ENCODE assay signal across 21 mouse cellular contexts in the genomic region with DNA sequence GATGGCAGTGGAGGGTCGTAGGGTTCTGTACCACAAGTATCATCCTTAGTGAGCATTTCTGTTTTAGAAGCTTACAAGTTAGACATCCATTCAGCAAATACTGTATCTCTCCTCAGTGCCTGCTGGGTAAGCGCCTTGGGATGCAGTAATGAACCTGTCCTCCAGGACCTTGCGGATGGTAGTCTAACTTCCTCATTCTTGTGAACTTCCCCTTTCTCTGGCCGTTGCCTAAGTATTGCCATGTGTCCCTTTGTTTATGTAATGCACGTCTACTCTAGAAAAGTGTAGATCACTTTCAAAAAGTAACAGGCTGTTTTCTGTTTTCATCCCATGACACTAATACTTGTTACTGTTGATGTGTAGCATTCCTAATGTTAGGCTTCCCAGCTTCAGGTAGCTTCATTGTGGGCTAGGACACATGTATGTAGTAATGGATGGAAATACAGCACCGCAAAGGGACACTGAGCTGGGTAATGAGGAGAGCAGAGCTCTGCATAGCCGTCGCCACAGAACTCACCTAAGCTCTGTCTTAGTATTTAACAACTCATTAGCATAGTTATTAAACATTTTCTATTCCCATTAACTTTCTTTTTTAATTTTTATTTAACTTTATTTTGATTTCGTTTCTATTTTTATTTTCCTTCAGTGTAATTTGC. TPM values are rescaled to one million over a fixed set of nuclear protein-coding genes. Genes with fewer than 3 reads are reported as not detected.
DNase-seq lines count a peak whose midpoint lies in the region; ATAC-seq lines count a peak whose summit lies in the region.
"Had no signal": no experiment of that assay in that cellular context is flagged by ENCODE, and none has a peak within 500 bp of the region (broad histone marks: within the 10 kb centered on the region; RNA-seq: fewer than 3 reads in every experiment).

No protein-coding gene starts in this region.

- H3K9me3 ChIP-seq in liver, embryonic 15.5 days (replicated peaks) = no peaks in the 10 kb centered on the region
- no peaks in the 10 kb centered on the region for H3K9me3 ChIP-seq in forebrain, embryonic 12.5 days
- H3K9me3 ChIP-seq: embryonic facial prominence, embryonic 12.5 days; hindbrain, embryonic 13.5 days; midbrain, embryonic 12.5 days; neural tube, embryonic 15.5 days had no signal

- ATAC-seq in liver, embryonic 15.5 days (ENCODE audit: insufficient read depth) = 0 out of 2 replicates have a peak, but pooled peaks have one; percentile 37
- ATAC-seq in forebrain, embryonic 12.5 days (ENCODE audit: low FRiP score) = no peak
- no peak for ATAC-seq in activated CD4-positive, CD25-positive, alpha-beta regulatory T cell, adult 4 months

- H3K9ac ChIP-seq in liver, embryonic 15.5 days = no peak overlapping the region
- no peak overlapping the region for H3K9ac ChIP-seq in forebrain, embryonic 12.5 days
- H3K9ac ChIP-seq: embryonic facial prominence, embryonic 12.5 days; hindbrain, embryonic 13.5 days; midbrain, embryonic 12.5 days; neural tube, embryonic 15.5 days had no signal

- no peaks in the 10 kb centered on the region for H3K4me1 ChIP-seq in liver, embryonic 15.5 days (replicated peaks)
- peaks cover 7% of the 10 kb centered on the region; the same call in 1 of the 2 replicates for H3K4me1 ChIP-seq in forebrain, embryonic 12.5 days
- H3K4me1 ChIP-seq: embryonic facial prominence, embryonic 12.5 days; hindbrain, embryonic 13.5 days; neural tube, embryonic 15.5 days had no signal

- DNase-seq in lung, postnatal 36 days = peak; percentile 20
- no peak for DNase-seq in lung, postnatal 4 days
- DNase-seq in MEL-GATA-1-ER (ENCODE audit: extremely low read depth, low read depth) = peak; percentile 97
- peak; percentile 13 for DNase-seq in skeletal muscle tissue, adult 2 months (ENCODE audit: low read depth, low spot score)
- no peak for DNase-seq in cerebellum, postnatal 4 days (ENCODE audit: low spot score in 2 of 2)
- DNase-seq: adrenal gland, adult 8-10 months; cerebellum, adult 18-20 months; heart, postnatal 10 days; kidney, adult 9 months; layer of hippocampus, postnatal 36 days; lung, postnatal 14 days; retina, postnatal 1 day; thymus, postnatal 36 days had no signal

- H3K27ac ChIP-seq in liver, embryonic 15.5 days (replicated peaks) = 0 out of 2 replicates have a peak overlapping the region, but pooled peaks have one; percentile 14
- H3K27ac ChIP-seq in forebrain, embryonic 12.5 days = no peak overlapping the region
- H3K27ac ChIP-seq: embryonic facial prominence, embryonic 12.5 days; hindbrain, embryonic 13.5 days; midbrain, embryonic 12.5 days; neural tube, embryonic 15.5 days; stomach, postnatal 0 days had no signal

- no peaks in the 10 kb centered on the region for H3K27me3 ChIP-seq in liver, embryonic 15.5 days
- H3K27me3 ChIP-seq in forebrain, embryonic 12.5 days = no peaks in the 10 kb centered on the region
- H3K27me3 ChIP-seq: embryonic facial prominence, embryonic 12.5 days; hindbrain, embryonic 13.5 days; midbrain, embryonic 12.5 days; neural tube, embryonic 15.5 days had no signal

- peaks cover 42% of the 10 kb centered on the region for H3K36me3 ChIP-seq in liver, embryonic 15.5 days (replicated peaks)
- H3K36me3 ChIP-seq in forebrain, embryonic 12.5 days (replicated peaks) = peaks cover 14% of the 10 kb centered on the region

- no peak overlapping the region for H3K4me3 ChIP-seq in liver, embryonic 15.5 days (replicated peaks)
- no peak overlapping the region for H3K4me3 ChIP-seq in forebrain, embryonic 12.5 days (replicated peaks)
- H3K4me3 ChIP-seq: embryonic facial prominence, embryonic 12.5 days; hindbrain, embryonic 13.5 days; midbrain, embryonic 12.5 days; neural tube, embryonic 15.5 days had no signal

- WGBS in liver, embryonic 15.5 days (ENCODE audit: insufficient replicate concordance) = 55% methylated on average over 9 of the region's 9 CpGs
- 90% methylated on average over 9 of the region's 9 CpGs for WGBS in forebrain, embryonic 12.5 days

- no peak overlapping the region for H3K4me2 ChIP-seq in liver, embryonic 15.5 days
- H3K4me2 ChIP-seq in forebrain, embryonic 12.5 days = no peak overlapping the region
- H3K4me2 ChIP-seq: embryonic facial prominence, embryonic 12.5 days; hindbrain, embryonic 13.5 days; midbrain, embryonic 12.5 days; neural tube, embryonic 15.5 days had no signal

RNA-seq across cellular contexts. Expression of gene Dph5, which starts 14.8 kb away (rescaled TPM):
- 15.4 and 15.7 TPM in 2 replicates for polyA plus RNA-seq in liver, embryonic 15.5 days (2015; fragmentation: Nextera tagmentation; extraction: Ambion mirVana)
- polyA plus RNA-seq in forebrain, embryonic 12.5 days (2016; fragmentation: Nextera tagmentation; extraction: Ambion mirVana) = 26.1 and 28.3 TPM in 2 replicates
- polyA plus RNA-seq in activated CD4-positive, CD25-positive, alpha-beta regulatory T cell, adult 4 months (2017; shearing (Covaris generic)) = 10 to 100 TPM; 59.9 to 65.4 TPM

Comparison
In these comparisons a context has a peak if more than half of its experiments do, and no peak if none do; other contexts are left out.
1. DNase-seq: peak in lung, postnatal 36 days (single experiment), MEL-GATA-1-ER (single experiment) and skeletal muscle tissue, adult 2 months (single experiment); none in lung, postnatal 4 days (0 of 2) and cerebellum, postnatal 4 days (0 of 2).